Mouse (Mus musculus) liver, postnatal 0 days (tissue): ENCODE data around the gene Slc4a1. TPM values are rescaled to one million over a fixed set of nuclear protein-coding genes. Genes with fewer than 3 reads are reported as not detected.

Experiments
- ATAC-seq: fragments of 200-750 bp; cut with Nextera tagmentation; 2 replicates; pipeline ENCODE4 v1.8.0; 2017; ENCODE audit warnings: mild to moderate bottlenecking, moderate library complexity
- DNase-seq: peaks from one replicate; pipeline ENCODE4 v3.0.0-alpha.2; 2016
- H3K27ac ChIP-seq: fragments of 300-500 bp; sonication (generic); 2 replicates; pipeline ENCODE4 v1.5.1; 2014; ENCODE audit warnings: antibody characterized with exemption, moderate library complexity, mild to moderate bottlenecking, low read depth
- H3K27me3 ChIP-seq: fragments of 300-500 bp; sonication (generic); 2 replicates; pipeline ENCODE4 v1.6.1; 2014; ENCODE audit warnings: low read length, control low read depth, mixed read lengths; ENCODE audit not compliant: insufficient read depth
- H3K36me3 ChIP-seq: fragments of 300-500 bp; sonication (generic); replicated peaks from 2 replicates; pipeline ENCODE4 v1.6.1; 2014; ENCODE audit warnings: mild to moderate bottlenecking, control low read depth, low read length, moderate library complexity, mixed read lengths; ENCODE audit not compliant: insufficient read depth
- H3K4me1 ChIP-seq: fragments of 300-500 bp; sonication (generic); 2 replicates; pipeline ENCODE4 v1.6.1; 2014; ENCODE audit warnings: antibody characterized with exemption, mild to moderate bottlenecking, control low read depth; ENCODE audit not compliant: insufficient read depth
- H3K4me2 ChIP-seq: fragments of 300-500 bp; sonication (generic); 2 replicates; pipeline ENCODE4 v1.6.1; 2014; ENCODE audit warnings: low read depth, mild to moderate bottlenecking, low read length, moderate library complexity, mixed read lengths
- H3K4me3 ChIP-seq: fragments of 300-500 bp; sonication (generic); 2 replicates; pipeline ENCODE4 v1.5.1; 2014; ENCODE audit warnings: low read depth, low read length
- H3K9ac ChIP-seq: fragments of 300-500 bp; sonication (generic); replicated peaks from 2 replicates; pipeline ENCODE4 v1.6.1; 2014; ENCODE audit warnings: mild to moderate bottlenecking, moderate library complexity
- H3K9me3 ChIP-seq: fragments of 300-500 bp; sonication (generic); 2 replicates; pipeline ENCODE4 v1.6.1; 2016; ENCODE audit warnings: mild to moderate bottlenecking, control low read depth, low read length, mixed read lengths
- CTCF ChIP-seq: sonication (generic); IDR thresholded peaks from 2 replicates; pipeline ENCODE4 v1.5.1; 2016; ENCODE audit warnings: antibody characterized with exemption, low read depth
- EP300 ChIP-seq: IDR thresholded peaks from 2 replicates; pipeline ENCODE4 v1.6.1; 2016; ENCODE audit warnings: antibody characterized with exemption, low read depth, mild to moderate bottlenecking
- WGBS: fragments of 180-500 bp; shearing (Covaris S2); extraction: QIAGEN DNeasy Blood & Tissue Kit; methylation state at CpG from one replicate; pipeline ENCODE4 v1.1.7; 2014; ENCODE audit not compliant: insufficient replicate concordance; 5-methylcytosine and 5-hydroxymethylcytosine counted together
- polyA plus RNA-seq: library from polyadenylated mRNA; unstranded; fragments of >200 nt; fragmentation: Nextera tagmentation; extraction: Ambion mirVana; gene quantifications from 2 replicates; pipeline ENCODE4 v1.2.1, GENCODE M21; 2015

Gene Slc4a1
- polyA plus RNA-seq, 1 experiment from 2014 or later, result 329 TPM

- H3K9ac ChIP-seq, result no peak overlapping the region
- no peaks in the 10 kb centered on the region for H3K4me1 ChIP-seq
- H3K4me2 ChIP-seq, result peak overlapping the region; percentile 82
- no peak overlapping the region for H3K27ac ChIP-seq
- H3K9me3 ChIP-seq, result no peaks in the 10 kb centered on the region
- 0 out of 2 replicates have a peak, but pooled peaks cover 9% of the 10 kb centered on the region for H3K27me3 ChIP-seq
- ATAC-seq (no peak), DNase-seq (no peak)
- WGBS, result 65% methylated on average over 30 of the region's 31 CpGs
- TF ChIP-seq EP300 (no peak), CTCF (no peak)
- peaks cover 95% of the 10 kb centered on the region for H3K36me3 ChIP-seq
- no peak overlapping the region for H3K4me3 ChIP-seq
These were observed 9.2 kb downstream of the Slc4a1 start for GRCm38 (mm10) chr11:102356636-102357350.

GRCm38 (mm10) chr11:102356190-102356589 lies 9.8 kb downstream of the Slc4a1 start:
- no peak overlapping the region for H3K4me3 ChIP-seq
- no peaks in the 10 kb centered on the region; the same call in 1 of the 2 replicates for H3K4me1 ChIP-seq
- peaks cover 95% of the 10 kb centered on the region for H3K36me3 ChIP-seq
- DNase-seq, result no peak
- no peak overlapping the region for H3K9ac ChIP-seq
- H3K4me2 ChIP-seq, result peak overlapping the region; percentile 48
- 0 out of 2 replicates have a peak, but pooled peaks cover 12% of the 10 kb centered on the region for H3K27me3 ChIP-seq
- no peak for TF ChIP-seq EP300
- no peak for TF ChIP-seq CTCF
- ATAC-seq, result no peak
- no peaks in the 10 kb centered on the region for H3K9me3 ChIP-seq
- 77% methylated on average over 12 of the region's 12 CpGs for WGBS
- H3K27ac ChIP-seq, result no peak overlapping the region

GRCm38 (mm10) chr11:102355501-102355900 lies 10.5 kb downstream of the Slc4a1 start:
- H3K4me1 ChIP-seq, result no peaks in the 10 kb centered on the region; the same call in 1 of the 2 replicates

GRCm38 (mm10) chr11:102353021-102353431 lies 13.0 kb downstream of the Slc4a1 start:
- Histone ChIP-seq H3K36me3 (peaks cover 82% of the 10 kb centered on the region), H3K27me3 (0 out of 2 replicates have a peak, but pooled peaks cover 8% of the 10 kb centered on the region), H3K4me1 (no peaks in the 10 kb centered on the region; the same call in 1 of the 2 replicates), H3K4me2 (no peak overlapping the region), H3K4me3 (no peak overlapping the region), H3K9me3 (no peaks in the 10 kb centered on the region), H3K27ac (0 out of 2 replicates have a peak overlapping the region, but pooled peaks have one; percentile 29), H3K9ac (no peak overlapping the region)
- 46% methylated on average over 8 of the region's 8 CpGs for WGBS
- no peak for DNase-seq
- TF ChIP-seq CTCF (no peak), EP300 (no peak)
- ATAC-seq, result no peak

More at GRCm38 (mm10) chr11:102355501-102355900, 10.5 kb downstream of the Slc4a1 start:
- Histone ChIP-seq H3K4me2 (no peak overlapping the region), H3K27me3 (0 out of 2 replicates have a peak, but pooled peaks cover 12% of the 10 kb centered on the region), H3K36me3 (peaks cover 95% of the 10 kb centered on the region), H3K9me3 (no peaks in the 10 kb centered on the region), H3K27ac (no peak overlapping the region), H3K4me3 (no peak overlapping the region), H3K9ac (no peak overlapping the region)
- WGBS, result 68% methylated on average over 3 of the region's 3 CpGs
- TF ChIP-seq CTCF, result no peak
- TF ChIP-seq EP300, result no peak
- DNase-seq, result peak; percentile 28
- no peak for ATAC-seq

GRCm38 (mm10) chr11:102352378-102352777 lies 13.6 kb downstream of the Slc4a1 start:
- H3K27me3 ChIP-seq, result 0 out of 2 replicates have a peak, but pooled peaks cover 7% of the 10 kb centered on the region
- H3K4me2 ChIP-seq, result no peak overlapping the region
- H3K27ac ChIP-seq, result no peak overlapping the region
- peaks cover 75% of the 10 kb centered on the region for H3K36me3 ChIP-seq
- no peaks in the 10 kb centered on the region; the same call in 1 of the 2 replicates for H3K4me1 ChIP-seq
- H3K4me3 ChIP-seq, result no peak overlapping the region
- TF ChIP-seq EP300 (no peak), CTCF (no peak)
- 55% methylated on average over 5 of the region's 5 CpGs for WGBS
- no peaks in the 10 kb centered on the region for H3K9me3 ChIP-seq
- H3K9ac ChIP-seq, result no peak overlapping the region
- ATAC-seq (no peak), DNase-seq (peak; percentile 36)

- DNase-seq (peak; percentile 29), ATAC-seq (no peak)
- Histone ChIP-seq H3K4me2 (no peak overlapping the region), H3K27ac (no peak overlapping the region), H3K27me3 (0 out of 2 replicates have a peak, but pooled peaks cover 7% of the 10 kb centered on the region), H3K9ac (no peak overlapping the region), H3K9me3 (no peaks in the 10 kb centered on the region), H3K4me3 (no peak overlapping the region), H3K4me1 (no peaks in the 10 kb centered on the region; the same call in 1 of the 2 replicates), H3K36me3 (peaks cover 62% of the 10 kb centered on the region)
- TF ChIP-seq EP300, result no peak
- no peak for TF ChIP-seq CTCF
- WGBS, result 87% methylated on average over 17 of the region's 17 CpGs
These were observed 15.0 kb downstream of the Slc4a1 start for GRCm38 (mm10) chr11:102350981-102351523.
